Mouse (Mus musculus) cortical plate, adult 2 months (tissue): ENCODE data around the gene Prkcz.

Experiments used
- CTCF ChIP-seq: fragments of 200-500 bp; IDR thresholded peaks from 2 replicates; pipeline ENCODE4 v1.5.1; 2011; ENCODE audit warnings: mild to moderate bottlenecking, control low read depth, low read length; ENCODE audit not compliant: insufficient read depth; ENCODE audit errors: extremely low read depth
- POLR2A ChIP-seq: fragments of 200-500 bp; IDR thresholded peaks from 2 replicates; pipeline ENCODE4 v1.6.1; 2011; ENCODE audit warnings: mild to moderate bottlenecking, low read length, control low read depth; ENCODE audit not compliant: insufficient read depth; ENCODE audit errors: extremely low read depth

DNA sequence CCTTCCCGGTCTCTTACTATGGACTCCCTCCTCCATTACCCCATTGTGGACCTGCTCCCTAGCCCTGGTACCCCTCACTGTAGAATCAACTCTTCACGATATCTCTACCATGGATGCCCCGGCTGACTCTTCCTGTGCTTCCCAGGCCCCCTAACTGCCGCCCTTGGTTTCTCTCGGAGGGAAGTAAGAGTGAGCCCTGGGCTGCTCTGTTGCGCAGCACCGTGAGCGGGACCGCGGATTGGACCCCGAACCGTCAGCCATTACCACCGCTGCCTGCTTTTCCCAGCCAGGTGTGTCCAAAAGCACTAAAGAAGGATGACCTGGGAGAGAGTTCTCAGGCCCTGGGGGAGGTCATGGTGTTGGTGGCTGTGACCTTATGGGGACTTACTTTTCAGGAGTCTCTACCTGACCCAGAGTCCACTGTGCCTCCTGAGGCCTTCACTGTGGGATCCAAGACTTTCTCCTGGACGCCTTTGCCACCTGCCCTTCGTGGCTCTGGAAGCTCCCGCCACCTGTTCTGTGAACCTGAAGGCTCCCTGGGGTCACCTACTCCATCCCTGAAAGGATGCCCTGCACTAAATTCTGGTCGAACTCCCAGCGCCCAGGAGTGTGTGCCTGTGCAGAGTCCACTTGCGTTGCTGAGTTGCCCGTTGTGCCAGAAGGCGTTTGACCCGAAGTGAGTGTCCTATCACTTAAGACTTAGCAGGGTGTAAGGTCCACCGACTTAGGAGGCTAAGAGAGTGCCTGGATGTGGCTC lies 110.6 kb downstream of the Prkcz start:
- no peak for TF ChIP-seq POLR2A
- no peak for TF ChIP-seq CTCF
